Mouse (Mus musculus) macrophage (primary cell): ENCODE data around the gene Olig3. TPM values are rescaled to one million over a fixed set of nuclear protein-coding genes. Genes with fewer than 3 reads are reported as not detected.
"Not testable (repeated sequence)": the region's sequence is repeated elsewhere in the genome, so short reads cannot be mapped to it uniquely, and the experiment has no call there.

ENCODE experiments used
- H3K27ac ChIP-seq: fragments of 350-480 bp; formaldehyde crosslinking; 2 replicates; pipeline ENCODE4 v1.9.0; 2021
- H3K36me3 ChIP-seq: fragments of 350-480 bp; formaldehyde crosslinking; 2 replicates; pipeline ENCODE4 v1.9.0; 2021; ENCODE audit errors: inconsistent target
- H3K4me3 ChIP-seq: fragments of 350-480 bp; formaldehyde crosslinking; 2 replicates; pipeline ENCODE4 v1.9.0; 2021; ENCODE audit errors: inconsistent target
- H3K79me2 ChIP-seq: fragments of 350-480 bp; formaldehyde crosslinking; 2 replicates; pipeline ENCODE4 v1.9.0; 2021; ENCODE audit errors: inconsistent target
- WGBS: methylation state at CpG from one replicate; pipeline ENCODE4 v1.1.7; 2026; ENCODE audit warnings: inconsistent platforms; ENCODE audit not compliant: missing documents; 5-methylcytosine and 5-hydroxymethylcytosine counted together
- polyA plus RNA-seq: library from polyadenylated mRNA; stranded (reverse); fragments of 250-400 nt; gene quantifications from 3 replicates; pipeline ENCODE4 v1.2.4, GENCODE M21; 2018; ENCODE audit warnings: inconsistent platforms

The Olig3 gene
- polyA plus RNA-seq, 1 experiment from 2014 or later: not detected

GRCm38 (mm10) chr10:19375838-19376237, 19.5 kb downstream of the Olig3 start:
- Histone ChIP-seq H3K27ac (no peak overlapping the region), H3K4me3 (no peak overlapping the region), H3K79me2 (no peaks in the 10 kb centered on the region), H3K36me3 (no peaks in the 10 kb centered on the region)
- WGBS: 93% methylated on average over 2 of the region's 2 CpGs

- H3K27ac ChIP-seq, H3K79me2 ChIP-seq, H3K4me3 ChIP-seq, H3K36me3 ChIP-seq: not testable (repeated sequence)
- 100% methylated on average over 1 of the region's 1 CpGs for WGBS
These were observed 24.6 kb downstream of the Olig3 start for GRCm38 (mm10) chr10:19380971-19381370.

GRCm38 (mm10) chr10:19384176-19384575, 27.8 kb downstream of the Olig3 start:
- Histone ChIP-seq H3K79me2 (no peaks in the 10 kb centered on the region), H3K4me3 (no peak overlapping the region), H3K27ac (no peak overlapping the region), H3K36me3 (no peaks in the 10 kb centered on the region)
- 92% methylated on average over 3 of the region's 3 CpGs for WGBS

- no peaks in the 10 kb centered on the region for H3K36me3 ChIP-seq
- H3K27ac ChIP-seq: no peak overlapping the region
- H3K79me2 ChIP-seq: no peaks in the 10 kb centered on the region
- WGBS: 74% methylated on average over 4 of the region's 4 CpGs
- H3K4me3 ChIP-seq: no peak overlapping the region
These were observed 35.5 kb downstream of the Olig3 start for GRCm38 (mm10) chr10:19391819-19392218.

GRCm38 (mm10) chr10:19396485-19397137, 40.3 kb downstream of the Olig3 start:
- WGBS: 75% methylated on average over 9 of the region's 9 CpGs
- Histone ChIP-seq H3K79me2 (no peaks in the 10 kb centered on the region), H3K36me3 (no peaks in the 10 kb centered on the region), H3K27ac (no peak overlapping the region), H3K4me3 (no peak overlapping the region)

- Histone ChIP-seq H3K36me3 (no peaks in the 10 kb centered on the region), H3K27ac (no peak overlapping the region), H3K79me2 (no peaks in the 10 kb centered on the region), H3K4me3 (no peak overlapping the region)
- 88% methylated on average over 12 of the region's 12 CpGs for WGBS
These were observed 41.1 kb downstream of the Olig3 start for GRCm38 (mm10) chr10:19397396-19397795.

- 74% methylated on average over 5 of the region's 5 CpGs for WGBS
- Histone ChIP-seq H3K27ac (no peak overlapping the region), H3K4me3 (no peak overlapping the region), H3K79me2 (no peaks in the 10 kb centered on the region), H3K36me3 (no peaks in the 10 kb centered on the region)
These were observed 44.8 kb downstream of the Olig3 start for GRCm38 (mm10) chr10:19401136-19401535.

GRCm38 (mm10) chr10:19404401-19404800, 48.1 kb downstream of the Olig3 start:
- WGBS: 92% methylated on average over 1 of the region's 1 CpGs
- Histone ChIP-seq H3K36me3 (no peaks in the 10 kb centered on the region), H3K27ac (no peak overlapping the region), H3K4me3 (no peak overlapping the region), H3K79me2 (no peaks in the 10 kb centered on the region)

GRCm38 (mm10) chr10:19405959-19406358, 49.6 kb downstream of the Olig3 start:
- Histone ChIP-seq H3K36me3 (no peaks in the 10 kb centered on the region), H3K4me3 (no peak overlapping the region), H3K27ac (no peak overlapping the region), H3K79me2 (no peaks in the 10 kb centered on the region)
- WGBS: 83% methylated on average over 1 of the region's 1 CpGs

GRCm38 (mm10) chr10:19407168-19407567, 50.8 kb downstream of the Olig3 start:
- H3K79me2 ChIP-seq: no peaks in the 10 kb centered on the region
- WGBS: 97% methylated on average over 3 of the region's 3 CpGs
- no peaks in the 10 kb centered on the region for H3K36me3 ChIP-seq
- H3K27ac ChIP-seq: no peak overlapping the region
- H3K4me3 ChIP-seq: no peak overlapping the region

Other genes with a start within 250 kb of the Olig3 start
- 152 to 186 TPM (median 172 TPM) in 3 replicates for gene Ifngr1, start 235.4 kb downstream of the Olig3 start, polyA plus RNA-seq